Mouse (Mus musculus) retina, postnatal 1 day (tissue): ENCODE results near the gene Optn.

Source experiments
- DNase-seq: peaks from one replicate; pipeline ENCODE4 v3.0.0-alpha.2; 2012

Optn gene

DNA sequence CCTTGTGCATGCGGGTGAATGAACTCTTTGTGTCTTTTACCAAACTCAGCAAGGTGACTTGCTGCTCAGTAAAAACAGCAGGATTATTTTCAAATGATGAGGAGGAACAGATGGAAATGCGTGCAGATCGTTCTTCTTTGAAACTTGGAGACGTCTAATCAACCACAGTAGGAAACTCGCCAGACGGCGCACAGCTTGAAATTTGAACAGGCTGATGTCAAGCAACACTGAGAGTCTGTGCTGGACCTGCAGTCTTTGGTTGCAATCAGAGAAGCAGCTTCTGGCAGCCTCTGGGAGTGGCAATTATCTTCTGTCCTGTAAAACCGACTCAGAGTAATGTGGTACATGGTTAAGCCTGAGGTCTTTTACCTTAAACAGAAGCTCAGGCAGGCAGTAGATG is 85.8 kb downstream of the Optn start:
- DNase-seq, result peak; percentile 12

DNA sequence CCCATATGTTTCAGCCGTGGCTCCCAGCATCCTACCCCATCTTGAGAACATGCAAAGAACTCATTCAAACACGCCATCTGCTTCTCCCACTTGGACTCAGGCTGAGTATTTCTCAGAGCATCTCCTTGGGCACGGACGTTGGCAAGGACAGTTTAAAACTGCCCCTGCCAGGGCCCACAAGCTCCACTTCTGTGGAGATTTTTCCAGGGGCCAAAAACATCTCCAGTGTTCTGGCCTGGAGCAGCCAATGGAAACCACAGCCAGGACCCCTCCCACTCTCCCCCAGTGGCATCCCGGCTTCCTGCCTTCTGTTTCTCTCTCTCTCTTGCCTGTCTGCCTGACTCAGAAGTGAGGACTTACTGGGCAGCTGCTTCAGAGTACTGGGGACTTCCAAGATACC is 88.0 kb downstream of the Optn start, which contains the start of gene Ucma:
Gene Ucma, plus strand, starts transcription at position 316 of the 400 bp plus-strand sequence.
- DNase-seq, result no peak
